Mouse (Mus musculus) kidney, adult 10 weeks (tissue): ENCODE results near the gene Orm3. TPM values are rescaled to one million over a fixed set of nuclear protein-coding genes. Genes with fewer than 3 reads are reported as not detected.

Experiments
- polyA plus RNA-seq: library from polyadenylated mRNA; stranded (reverse); fragments of 350-450 nt; fragmentation: Illumina TruSeq; extraction: RNeasy Lipid Tissue Mini Kit (QIAGEN cat#74804); gene quantifications from one replicate; pipeline ENCODE4 v1.2.3, GENCODE M21; 2014; ENCODE audit warnings: low read depth, low replicate concordance

Gene Orm3
- not detected for polyA plus RNA-seq

GRCm38 (mm10) chr4:63355877-63356665 is at the start of gene Orm3:
Gene Orm3, plus strand, starts transcription at chr4:63356162.

GRCm38 (mm10) chr4:63344295-63344694 is 11.7 kb upstream of the Orm3 start, which contains the start of gene Orm1:
Gene Orm1, plus strand, starts transcription at chr4:63344560.

GRCm38 (mm10) chr4:63362150-63362549 is 6.2 kb downstream of the Orm3 start, which contains the start of gene Orm2:
Gene Orm2, plus strand, starts transcription at chr4:63362449.

GRCm38 (mm10) chr4:63403040-63403959 is 47.3 kb downstream of the Orm3 start, which contains the start of gene Akna:
Gene Akna, minus strand, starts transcription at chr4:63403354.

Other genes starting within 250 kb of the Orm3 start
- gene Ambp, start 201.4 kb upstream of the Orm3 start, polyA plus RNA-seq = 0.61 TPM
- 2.3 TPM for gene Kif12, start 184.0 kb upstream of the Orm3 start, polyA plus RNA-seq
- gene Col27a1, start 142.2 kb upstream of the Orm3 start, polyA plus RNA-seq = 3.0 TPM
- gene Orm1, start 11.6 kb upstream of the Orm3 start, polyA plus RNA-seq = not detected
- not detected for gene Orm2, start 6.3 kb downstream of the Orm3 start, polyA plus RNA-seq
- not detected for gene Akna, start 47.2 kb downstream of the Orm3 start, polyA plus RNA-seq
- 0.49 TPM for gene Whrn, start 139.8 kb downstream of the Orm3 start, polyA plus RNA-seq
- 545 TPM for gene Atp6v1g1, start 188.6 kb downstream of the Orm3 start, polyA plus RNA-seq
- 6.3 TPM for gene Tmem268, start 202.6 kb downstream of the Orm3 start, polyA plus RNA-seq
- not detected for gene Gm11213, start 249.1 kb downstream of the Orm3 start, polyA plus RNA-seq